Mouse (Mus musculus) urinary bladder, postnatal 14 days (tissue): Measurements from ENCODE around the gene H3f3a.

ENCODE experiments used
- DNase-seq: peaks from one replicate; pipeline ENCODE4 v3.0.0; 2021; ENCODE audit warnings: low spot score

Gene H3f3a

DNA sequence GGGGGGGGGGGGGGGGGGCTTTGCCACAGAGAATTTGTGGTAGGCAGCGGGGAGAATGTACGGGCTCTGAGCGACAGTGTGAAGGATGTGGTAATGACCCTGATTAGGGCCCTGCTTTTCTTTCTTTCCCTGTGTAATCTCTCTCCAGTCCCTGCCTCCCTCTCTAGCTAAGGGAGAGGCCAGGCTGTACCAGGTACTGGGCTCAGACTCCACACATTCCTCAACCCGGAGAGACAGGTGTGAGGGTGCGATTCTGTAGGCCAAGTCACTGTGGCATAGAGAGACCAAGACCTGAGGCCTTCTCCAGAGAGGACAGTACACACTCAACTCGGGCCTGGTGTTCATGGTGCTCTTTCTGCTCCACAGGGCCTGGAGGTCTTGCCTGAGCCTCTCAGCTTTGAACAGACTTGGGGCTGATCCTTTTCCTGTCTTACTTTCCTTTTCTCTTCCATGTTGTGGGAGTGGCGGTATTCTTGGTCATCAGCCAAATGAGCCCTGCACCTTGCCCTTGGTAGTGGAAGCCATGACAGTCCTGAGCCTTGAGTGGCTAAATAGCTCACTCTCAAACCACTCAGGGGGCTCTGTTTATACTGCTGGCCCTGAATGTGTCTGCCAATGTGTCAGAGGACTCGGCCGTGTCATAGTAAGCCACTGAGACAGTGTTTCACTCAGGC, 30.7 kb downstream of the H3f3a start:
- DNase-seq, result no peak

- no peak for DNase-seq
Measured at GRCm38 (mm10) chr1:180781250-180781649, 32.5 kb downstream of the H3f3a start.

DNA sequence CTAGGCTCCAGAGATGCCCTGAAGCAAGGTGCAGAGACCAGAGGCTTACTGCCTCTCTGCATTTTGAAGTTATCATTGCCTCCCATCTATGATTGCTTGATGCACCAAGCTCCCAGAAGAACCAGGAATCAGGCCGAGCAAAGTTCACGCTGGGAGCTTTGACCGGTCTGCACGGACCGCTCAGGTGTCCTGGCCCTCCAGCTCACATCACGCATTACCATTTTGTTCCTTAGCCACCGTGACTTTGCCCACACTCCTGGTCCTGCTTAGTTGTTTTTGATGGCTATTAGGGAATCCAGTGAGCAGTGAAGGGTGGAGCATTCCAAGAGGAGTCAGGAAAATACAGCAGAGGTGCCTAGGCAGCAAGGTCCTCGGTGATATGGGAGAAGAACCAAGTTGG, 33.5 kb downstream of the H3f3a start:
- DNase-seq, result no peak

DNA sequence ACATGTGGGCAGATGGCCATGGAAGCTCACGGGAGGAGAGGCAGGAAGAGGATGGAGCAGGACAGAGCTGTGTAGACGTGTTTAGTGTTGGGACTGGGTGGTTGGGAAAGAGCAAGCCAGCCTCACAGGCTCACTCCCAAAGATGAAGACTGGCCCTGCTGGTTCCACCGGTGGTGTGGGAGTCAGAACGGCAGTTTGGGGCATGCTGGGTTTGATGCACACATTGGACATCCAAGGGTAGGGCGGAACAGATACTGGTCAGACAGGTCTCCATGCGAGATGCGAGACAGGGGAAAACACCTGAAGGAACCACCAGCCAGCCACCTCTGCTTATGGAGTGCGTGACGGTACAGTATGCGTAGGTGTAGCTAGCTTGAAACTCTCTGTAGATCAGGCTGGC, 34.8 kb downstream of the H3f3a start:
- peak; percentile 78 for DNase-seq

DNA sequence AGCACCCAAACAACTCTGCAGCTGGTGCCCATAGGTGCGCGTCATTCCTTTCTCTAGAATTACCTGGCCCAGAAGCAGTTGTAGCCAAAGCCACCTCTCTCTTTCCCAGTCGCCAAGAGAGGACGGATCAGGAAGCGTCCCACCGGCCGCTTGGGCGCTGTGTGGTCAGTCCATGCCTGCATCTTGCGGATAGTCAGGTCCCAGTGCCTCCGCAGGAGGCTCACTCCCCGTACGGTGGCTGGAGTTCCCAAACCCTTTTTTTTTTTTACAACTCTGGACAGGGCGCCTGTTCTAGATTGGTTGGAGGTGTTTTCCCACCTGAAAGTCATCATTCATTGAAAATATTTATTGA, 35.4 kb downstream of the H3f3a start:
- DNase-seq, result no peak

DNA sequence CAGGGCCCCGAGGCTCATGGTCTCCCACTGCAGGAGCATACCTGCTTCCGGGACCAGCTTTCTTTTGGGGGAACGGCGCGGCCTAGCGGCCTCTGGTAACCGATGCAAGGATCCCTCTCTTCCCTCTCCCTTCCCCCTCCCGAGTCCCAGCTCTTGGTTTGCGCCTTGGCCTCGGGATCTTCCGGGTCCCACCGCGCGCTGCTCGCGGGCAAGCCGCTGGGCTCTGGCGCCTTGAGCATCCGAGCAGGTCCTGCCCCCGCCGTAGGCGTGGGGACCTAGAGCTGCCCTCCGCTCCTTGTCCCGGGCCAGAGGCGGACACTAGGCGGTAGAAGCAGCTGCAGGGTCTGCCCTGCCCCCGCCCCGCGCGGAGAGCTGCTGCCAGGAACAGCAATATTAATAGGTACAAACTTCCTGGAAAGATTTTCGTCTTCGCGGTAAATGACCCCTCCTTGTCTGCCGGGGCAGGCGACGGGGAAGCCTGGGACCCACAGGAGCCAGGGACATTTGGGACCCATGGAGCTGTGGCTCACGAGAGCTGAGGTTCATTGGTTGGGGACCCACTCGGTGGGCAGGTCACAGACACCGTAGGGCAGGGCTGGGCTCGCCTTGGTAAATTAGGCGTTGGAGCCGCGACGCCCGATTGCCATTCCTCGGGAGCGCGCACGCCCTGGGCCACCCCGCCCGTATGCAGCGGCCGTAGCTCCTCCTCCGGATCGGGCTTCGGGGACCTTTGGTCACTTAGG, 35.9 kb downstream of the H3f3a start:
- peak; percentile 89 for DNase-seq

GRCm38 (mm10) chr1:180777289-180777659, 36.5 kb downstream of the H3f3a start:
- DNase-seq, result no peak

- no peak for DNase-seq
Measured at GRCm38 (mm10) chr1:180776494-180776893, 37.2 kb downstream of the H3f3a start.

GRCm38 (mm10) chr1:180775849-180776493, 37.8 kb downstream of the H3f3a start:
- no peak for DNase-seq

DNA sequence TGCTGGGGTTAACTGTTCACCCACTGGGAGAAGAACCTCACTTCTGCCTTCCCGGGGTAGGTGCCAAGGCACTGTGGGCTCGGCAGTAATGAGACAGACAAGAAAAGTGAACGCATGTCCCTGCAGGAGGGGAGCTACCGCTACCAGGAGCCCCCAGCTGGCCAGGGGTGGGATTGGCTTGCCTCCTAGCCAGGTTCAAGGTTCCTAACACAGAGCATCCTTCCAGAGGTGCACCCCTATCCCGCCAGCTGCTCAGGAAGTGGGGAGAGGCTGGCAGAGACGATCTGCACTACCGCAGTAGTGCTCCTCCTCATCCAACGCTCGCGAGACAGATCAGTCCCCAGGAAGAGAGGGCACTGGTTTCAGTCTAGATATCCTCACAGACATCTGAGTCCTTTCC, 38.4 kb downstream of the H3f3a start:
- no peak for DNase-seq

DNA sequence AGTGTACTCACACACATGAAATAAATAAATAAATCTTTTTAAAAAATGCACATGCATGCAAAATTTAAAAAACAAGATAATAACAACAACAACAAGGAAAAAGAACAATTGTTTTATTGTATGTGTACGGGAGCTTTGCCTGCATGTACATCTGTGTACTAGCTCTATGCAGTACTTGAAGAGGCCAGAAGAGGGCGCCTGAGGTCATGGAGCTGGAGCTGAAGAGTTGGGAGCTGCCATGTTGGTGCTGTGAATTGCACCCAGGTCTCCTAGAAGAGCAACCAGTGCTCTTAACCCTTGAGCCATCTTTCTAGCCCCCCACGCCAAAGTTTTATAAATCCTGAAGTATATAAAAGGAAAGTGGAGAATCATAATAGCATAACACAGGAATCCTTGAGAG, 39.1 kb downstream of the H3f3a start:
- no peak for DNase-seq

DNA sequence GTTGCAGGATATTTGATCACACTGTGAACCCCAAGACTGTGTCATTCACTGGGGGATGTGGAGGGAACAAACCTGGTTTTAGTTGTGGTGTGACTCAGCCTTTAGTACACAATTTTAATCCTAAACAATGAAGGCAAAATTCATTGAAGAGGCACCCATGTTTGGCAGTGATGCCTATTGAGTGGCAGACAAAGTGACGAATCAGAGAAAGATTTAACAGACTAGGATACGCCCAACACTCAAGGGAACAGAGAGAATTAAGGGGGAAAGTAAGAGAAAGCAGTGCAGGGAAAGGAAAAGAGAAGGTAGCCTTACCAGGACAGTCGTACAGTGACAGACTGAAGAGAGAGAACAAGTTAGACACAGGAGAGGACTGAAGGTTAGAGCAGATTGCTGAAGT, 41.5 kb downstream of the H3f3a start:
- DNase-seq, result no peak

GRCm38 (mm10) chr1:180771722-180772121, 42.0 kb downstream of the H3f3a start:
- DNase-seq, result no peak

- no peak for DNase-seq
Measured at GRCm38 (mm10) chr1:180771306-180771705, 42.4 kb downstream of the H3f3a start.

DNA sequence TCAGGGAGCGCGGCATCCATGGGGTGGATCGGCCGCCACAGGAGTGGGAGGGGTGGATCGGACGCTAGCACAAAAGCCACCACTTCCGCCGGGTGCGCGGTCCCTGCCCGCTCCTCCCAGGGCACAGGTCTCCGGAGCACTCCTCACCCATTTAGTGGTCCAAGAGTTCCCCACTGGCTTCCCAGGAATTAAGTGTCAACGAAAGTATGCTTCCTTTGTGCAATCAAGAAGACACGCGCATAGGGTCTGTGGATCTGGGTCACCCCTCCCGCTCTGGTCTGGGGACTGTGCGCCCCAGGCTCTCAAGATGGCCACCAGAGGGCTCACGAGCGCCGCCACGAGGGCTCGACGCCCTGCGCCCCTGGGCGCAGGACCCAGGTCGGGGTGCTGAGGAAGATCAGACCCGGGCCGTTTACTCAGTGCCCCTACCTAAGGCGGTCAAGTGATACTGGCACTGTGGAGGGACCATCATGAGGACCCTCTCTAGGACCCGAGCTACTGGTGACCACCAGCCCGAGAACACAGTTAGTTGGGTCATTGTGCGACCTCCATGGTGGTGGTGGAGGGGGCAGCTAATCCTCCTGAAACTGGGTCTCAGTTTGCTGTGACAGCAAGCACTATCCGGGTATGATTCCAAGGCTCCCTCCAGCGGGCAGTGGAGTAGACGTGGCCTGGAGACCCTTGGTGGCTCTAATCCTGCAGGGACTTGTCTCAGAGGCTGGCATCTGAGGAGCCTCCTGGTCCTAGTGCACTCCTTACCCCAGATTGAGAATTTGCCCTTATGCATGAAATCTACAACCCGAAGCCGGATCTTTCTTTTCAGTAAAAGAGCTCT, 45.2 kb downstream of the H3f3a start:
- DNase-seq, result peak; percentile 80

DNA sequence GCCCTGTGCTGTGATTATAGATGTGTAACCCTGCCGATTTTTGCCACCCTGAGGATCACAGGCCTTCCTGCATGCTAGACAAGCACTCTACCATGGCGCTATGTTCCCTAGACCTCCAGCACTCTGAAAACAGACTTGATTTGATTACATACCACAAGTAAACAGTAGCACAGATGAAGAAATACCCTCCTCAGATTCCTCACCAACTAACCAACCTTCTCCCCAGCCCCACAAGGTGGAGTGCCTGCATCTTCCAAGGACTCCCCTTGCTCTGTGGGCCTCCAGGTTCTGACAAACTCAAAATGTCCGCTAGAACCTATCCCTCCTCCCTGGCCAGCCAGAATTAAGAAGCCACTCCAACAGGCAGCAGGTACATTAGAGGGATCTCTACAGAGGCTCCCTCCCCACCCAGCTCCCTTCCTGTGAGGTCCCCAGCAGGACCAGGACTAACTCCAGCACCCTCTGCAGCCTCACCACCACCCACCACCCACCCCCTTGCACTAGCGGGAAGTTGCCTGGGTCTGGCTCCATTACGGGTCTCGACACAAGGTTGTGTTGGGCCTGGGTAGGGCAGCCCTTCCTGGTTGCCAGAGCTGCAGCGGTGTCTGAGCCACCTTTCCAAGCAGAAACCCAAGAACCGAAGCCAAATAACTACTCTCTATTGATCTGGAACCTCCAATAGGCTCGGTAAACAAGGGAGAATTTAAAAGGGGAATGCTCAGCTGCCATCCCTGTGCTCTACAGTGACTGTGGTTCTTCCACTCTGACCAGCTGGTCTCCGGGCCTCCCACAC, 46.0 kb downstream of the H3f3a start:
- DNase-seq, result no peak

DNA sequence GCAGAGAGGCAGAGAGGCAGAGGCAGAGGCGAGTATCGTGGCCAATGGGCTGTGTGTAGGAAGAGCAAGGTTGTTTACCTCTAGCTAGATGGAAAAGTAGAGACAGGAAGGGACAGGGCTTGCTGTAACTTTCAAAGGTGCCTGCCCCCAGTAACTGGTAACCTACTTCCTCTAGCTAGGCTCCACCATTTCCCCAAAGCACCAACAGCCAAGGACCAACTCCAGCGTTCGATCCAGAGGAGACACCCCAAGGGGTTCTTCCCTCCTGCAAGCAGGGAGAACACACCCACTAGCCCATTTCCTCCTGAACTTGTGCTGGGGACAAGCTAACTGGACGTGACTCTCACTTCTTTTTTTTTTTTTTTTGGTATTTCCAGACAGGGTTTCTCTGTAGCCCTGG, 47.2 kb downstream of the H3f3a start:
- no peak for DNase-seq

DNA sequence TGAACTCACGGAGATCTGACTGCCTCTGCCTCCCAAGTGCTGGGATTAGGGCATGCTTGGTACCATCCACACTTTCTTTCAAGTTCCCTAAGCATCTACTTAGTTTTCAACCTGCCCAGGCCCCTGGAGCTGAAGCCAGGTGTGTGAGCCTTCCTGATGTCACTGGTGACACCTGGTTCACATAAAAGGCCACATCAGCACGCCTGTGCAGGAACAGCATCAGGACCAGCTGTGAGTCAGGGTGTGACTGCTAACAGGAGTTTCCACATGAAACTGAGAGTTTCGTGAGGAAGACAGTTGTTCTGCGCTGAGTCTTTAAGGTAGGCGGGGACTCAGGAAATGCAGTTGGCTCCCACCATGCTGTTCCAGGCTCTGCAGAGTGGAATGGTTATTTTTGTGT, 48.4 kb downstream of the H3f3a start:
- DNase-seq, result no peak

GRCm38 (mm10) chr1:180763828-180764227, 49.9 kb downstream of the H3f3a start:
- peak; percentile 87 for DNase-seq

DNA sequence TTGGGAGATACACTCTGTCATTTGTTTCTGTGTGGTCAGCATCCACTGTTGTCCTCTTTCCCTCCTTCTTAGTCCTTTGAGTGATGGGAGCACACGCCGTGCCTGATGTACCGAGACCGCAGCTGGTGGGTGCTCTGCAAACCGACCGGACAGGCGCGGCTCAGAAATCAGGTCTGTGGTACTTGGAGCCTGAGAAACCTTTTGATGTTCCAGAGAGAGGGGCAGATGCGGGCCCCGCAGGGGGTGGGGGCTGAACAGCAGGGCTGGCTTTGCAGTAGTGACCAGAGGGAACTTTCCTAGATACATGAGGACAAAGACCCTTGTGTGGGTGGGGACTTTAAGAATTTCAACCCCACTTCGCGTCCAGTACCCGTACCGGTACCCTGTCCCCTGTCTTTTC, 50.4 kb downstream of the H3f3a start:
- DNase-seq, result no peak

- DNase-seq, result no peak
Measured at GRCm38 (mm10) chr1:180762679-180763078, 51.1 kb downstream of the H3f3a start.

DNA sequence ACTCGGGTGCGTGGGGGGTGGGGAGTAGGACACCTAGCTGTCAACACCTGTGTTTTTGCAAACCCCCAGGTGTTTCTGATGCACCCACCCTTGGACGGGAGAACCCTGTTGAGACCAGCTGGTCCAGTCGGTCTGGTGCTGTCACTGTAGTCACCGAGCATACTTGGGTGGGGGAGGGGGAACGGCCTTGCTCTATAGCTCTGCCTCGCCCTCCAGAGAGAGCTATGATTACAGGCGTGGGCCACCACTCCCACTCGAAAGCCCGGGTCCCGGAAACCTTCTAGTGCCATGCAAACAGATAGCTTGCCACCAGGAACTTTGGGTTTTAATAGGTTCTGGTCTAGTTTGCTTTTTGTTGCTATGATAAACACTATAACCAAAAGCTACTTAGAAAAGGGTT, 51.6 kb downstream of the H3f3a start:
- no peak for DNase-seq
